Mouse (Mus musculus) mature B cell (primary cell): Measurements from ENCODE around the gene 6030458C11Rik.

Experiments used
- in situ Hi-C: fragments of 300-500 bp; cut with MboI; formaldehyde crosslinking; loops from 2 replicates; pipeline ENCODE4 v1.14.3; 2019

The 6030458C11Rik gene

DNA sequence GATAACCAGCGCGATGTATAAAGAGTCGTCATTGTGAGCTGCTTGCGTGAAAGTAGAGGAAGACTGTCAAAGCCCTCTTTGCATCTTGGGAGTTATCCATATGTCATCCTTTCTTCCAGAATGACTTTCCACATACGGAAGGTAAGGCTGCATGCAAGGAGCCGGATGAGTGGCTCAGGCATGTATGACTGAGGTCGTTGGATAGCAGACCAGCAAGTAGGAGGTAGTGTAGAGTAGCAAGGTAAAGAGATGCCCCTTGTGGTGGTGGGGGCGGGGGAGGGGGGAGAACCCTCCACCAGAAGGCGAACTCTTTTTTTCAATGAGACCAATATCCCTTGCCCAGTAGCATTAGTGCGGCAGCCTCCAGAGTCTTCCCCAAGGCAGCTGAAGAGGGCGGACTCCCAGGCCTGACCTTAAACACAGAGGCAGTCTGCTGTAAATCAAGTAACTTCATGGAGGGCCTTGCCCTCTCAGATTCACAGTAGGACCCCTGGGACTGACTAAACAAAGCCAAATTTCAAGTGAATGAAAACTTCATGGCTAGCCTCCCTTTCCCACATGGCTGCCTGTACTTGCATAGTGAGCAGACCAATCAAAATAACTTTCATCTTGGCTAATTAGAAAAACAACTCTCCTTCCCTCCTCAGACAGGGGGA is 62.1 kb downstream of the 6030458C11Rik start:
- in situ Hi-C loops: no loop called here

DNA sequence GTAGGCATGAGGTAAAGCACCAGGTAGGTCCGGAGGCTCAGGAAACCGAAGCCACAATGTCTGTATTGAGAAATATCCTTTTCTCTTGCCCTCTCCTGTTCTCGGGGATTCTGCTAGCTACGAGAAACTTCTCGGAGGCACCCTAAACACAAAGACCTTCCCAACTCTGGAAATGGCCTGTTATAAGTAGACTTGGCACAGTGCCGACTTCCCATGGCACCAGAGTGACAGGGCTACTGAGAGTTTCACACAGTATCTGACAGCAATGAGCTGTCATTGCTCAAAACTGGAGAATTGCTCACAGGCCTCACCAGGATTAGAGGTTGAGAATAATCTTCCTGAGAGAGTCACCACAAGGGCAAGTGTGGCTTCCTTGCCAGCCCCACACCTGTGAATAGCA is 63.7 kb downstream of the 6030458C11Rik start:
- in situ Hi-C loops: no loop called here

DNA sequence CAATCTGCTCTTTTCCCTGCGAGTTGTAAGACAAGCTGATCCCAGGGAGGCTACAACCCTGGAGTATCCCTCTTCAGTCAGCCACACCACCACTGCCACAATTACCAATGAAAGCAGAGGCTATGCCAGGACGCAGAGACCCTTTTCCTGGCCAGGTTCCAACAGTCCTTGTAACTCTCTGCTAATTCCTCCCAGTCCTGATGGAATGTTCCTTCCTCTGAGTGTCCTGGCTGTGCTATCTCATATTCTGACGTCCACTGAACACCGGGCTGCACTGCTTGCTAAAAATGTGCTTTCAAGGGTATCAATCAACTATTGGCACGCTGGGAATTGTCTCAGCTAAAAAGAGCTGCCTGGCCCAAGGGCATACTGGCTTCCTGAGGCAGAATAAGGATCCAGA is 66.0 kb downstream of the 6030458C11Rik start:
- in situ Hi-C loops: no loop called here
